Mouse (Mus musculus) cerebellum, postnatal 10 days (tissue): ENCODE data around the gene Cdk5rap3.

Experiments used
- DNase-seq, 2 experiments: peaks; one replicate each; pipeline ENCODE4 v3.0.0; 2021; ENCODE audit warnings: mixed read lengths in 2 of 2

Gene Cdk5rap3

DNA sequence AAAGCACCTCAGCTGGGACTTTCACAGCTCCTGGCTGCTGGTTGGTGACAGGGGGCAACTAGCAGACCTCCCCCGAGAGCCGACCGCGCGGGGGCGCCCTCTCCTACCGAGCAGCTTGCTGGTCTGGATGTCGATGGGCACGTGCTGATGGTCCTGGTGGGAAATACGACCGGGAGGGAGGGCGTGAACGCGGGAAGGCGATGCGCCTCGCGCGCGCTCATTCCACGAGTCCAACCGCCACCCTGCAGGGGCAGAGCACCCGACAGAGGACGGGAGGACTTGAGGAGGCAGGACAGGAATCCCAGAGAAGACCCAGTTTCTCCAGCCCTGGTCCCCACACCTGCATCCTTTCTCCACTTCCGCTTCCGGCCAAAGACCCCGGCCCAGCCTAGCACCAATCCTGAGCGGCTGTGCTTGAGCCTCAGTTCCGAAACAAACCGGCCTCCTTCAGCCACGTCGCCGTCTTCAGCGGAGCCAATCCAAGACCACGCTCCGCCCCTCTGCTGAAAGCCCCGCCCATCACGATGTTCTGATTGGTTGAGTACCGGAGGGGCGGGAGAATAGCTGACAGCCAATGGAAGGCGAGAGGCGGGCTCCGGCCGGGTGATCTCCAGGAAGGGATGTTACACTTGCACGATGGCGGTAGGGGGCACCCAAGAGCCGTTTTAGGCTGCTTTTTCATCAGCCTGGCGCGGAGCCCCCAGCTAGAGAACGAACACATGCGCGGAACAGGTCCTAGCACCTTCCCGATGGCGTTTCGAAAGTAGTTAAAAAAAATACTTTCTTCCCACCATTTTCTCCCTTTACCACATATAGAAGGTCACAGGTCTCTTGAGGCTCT lies at the start of gene Cdk5rap3:
TSS of gene Cdk5rap3 (minus strand) at position 453 of the 841 bp plus-strand sequence.
- DNase-seq = peak; percentile 100

DNA sequence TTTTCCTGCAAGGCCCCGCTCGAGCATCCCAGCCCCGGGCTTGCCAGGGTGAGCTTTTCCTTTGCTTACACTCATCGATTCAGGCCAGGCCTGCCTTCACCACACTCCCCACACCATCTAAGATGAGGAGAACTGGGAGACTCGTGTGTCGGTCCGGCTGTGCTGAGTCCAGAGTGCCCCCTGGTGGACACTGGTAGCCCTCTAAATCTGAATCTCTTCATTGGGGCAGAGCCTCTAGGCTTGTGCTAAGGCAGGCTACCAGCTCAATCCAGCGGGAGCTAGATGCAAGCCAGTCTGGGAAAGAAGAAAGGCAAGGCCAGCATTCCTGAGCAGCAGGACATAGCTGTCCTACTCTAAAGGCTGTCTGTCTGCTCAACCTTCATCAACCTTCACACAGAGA lies 47.3 kb upstream of the Cdk5rap3 start:
- peak; percentile 94 to 95 for DNase-seq

DNA sequence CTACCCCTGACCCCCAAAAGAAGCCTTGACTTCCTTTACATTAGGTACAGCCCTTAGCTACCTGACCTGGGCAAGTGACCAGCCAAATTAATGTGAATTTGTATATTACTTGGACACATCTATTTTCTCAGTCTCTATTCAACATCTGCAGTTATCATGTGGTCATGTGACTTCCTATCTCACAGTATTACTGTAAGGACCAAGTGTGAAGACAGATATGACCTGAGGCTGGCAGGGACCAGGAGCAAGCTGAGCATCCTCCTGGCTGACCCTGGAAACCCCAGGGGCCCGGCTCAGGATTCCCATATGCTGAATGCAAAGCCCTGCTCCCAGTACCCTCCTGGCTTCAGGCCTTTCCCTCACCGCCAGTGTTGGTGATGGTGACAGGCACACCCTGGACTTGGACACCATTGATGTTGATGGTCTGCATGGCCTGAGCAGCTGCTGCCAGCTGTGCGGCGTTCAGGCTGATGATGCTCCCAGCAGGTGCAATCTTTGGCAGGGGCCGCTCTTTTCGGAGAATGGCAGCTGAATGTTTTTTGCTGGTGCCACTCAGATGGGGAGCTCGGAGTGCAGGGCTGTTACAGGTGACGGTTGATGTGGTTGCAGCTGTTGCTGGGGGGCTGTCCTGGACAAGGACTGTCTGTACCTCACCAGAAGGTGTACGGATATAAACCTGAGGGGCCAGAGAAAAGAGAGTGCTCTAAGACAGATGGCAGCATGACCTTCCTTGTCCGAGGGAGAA lies 40.9 kb upstream of the Cdk5rap3 start:
- no peak for DNase-seq

DNA sequence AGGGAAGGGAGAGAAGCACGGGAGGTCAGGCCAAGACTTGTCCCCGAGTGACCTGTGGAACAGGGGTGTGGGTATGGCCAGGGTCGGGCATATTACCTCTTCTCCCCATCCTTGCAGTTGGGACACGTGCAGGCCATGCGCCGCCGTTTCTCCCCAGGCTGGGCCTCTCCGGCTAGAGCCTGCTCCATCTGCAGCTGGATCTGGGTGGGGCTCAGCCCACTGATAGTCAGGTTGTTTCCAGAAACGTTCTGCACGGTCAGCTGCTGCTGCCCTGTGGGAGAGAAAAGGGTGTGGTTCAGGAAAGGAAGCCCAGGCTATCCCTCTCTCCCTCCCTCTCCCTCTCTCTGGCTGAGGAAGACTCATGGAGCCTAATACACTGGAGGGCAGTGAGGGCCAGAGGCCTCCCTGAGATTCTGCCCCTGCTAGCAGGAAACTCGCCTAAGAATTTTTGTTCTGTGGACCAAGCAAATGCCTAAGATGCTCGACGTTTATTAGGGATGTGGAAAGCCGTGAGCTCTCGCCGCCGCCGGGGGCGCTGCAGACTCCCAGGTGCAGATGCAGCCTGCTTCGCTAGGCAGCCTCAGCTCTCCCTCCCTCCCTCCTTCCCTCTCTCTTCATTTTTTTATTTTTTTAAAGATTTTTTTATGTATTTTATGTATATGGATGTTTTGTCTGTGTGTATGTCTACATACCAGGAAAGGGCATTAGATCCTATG lies 39.9 kb upstream of the Cdk5rap3 start:
- DNase-seq = peak; percentile 52 to 63

DNA sequence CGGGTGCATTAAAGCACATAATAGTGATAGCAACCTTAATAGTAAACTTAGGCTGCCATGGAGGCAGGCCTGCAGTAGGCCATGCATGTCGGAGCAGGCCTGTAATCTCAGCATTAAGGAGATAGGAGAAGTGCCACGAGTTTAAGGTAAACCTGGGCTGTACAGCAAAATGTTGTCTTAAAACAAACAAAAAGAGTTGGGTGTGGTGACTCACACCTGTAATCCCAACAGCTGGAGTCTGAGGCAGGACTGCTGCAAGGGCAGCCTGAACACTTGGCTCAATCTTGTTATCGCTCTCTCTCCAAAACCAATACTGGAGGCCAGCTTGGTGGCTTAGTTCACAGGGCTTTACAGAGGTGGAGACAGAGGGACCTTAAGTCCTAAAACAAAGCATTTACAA lies 38.8 kb upstream of the Cdk5rap3 start:
- DNase-seq = no peak

DNA sequence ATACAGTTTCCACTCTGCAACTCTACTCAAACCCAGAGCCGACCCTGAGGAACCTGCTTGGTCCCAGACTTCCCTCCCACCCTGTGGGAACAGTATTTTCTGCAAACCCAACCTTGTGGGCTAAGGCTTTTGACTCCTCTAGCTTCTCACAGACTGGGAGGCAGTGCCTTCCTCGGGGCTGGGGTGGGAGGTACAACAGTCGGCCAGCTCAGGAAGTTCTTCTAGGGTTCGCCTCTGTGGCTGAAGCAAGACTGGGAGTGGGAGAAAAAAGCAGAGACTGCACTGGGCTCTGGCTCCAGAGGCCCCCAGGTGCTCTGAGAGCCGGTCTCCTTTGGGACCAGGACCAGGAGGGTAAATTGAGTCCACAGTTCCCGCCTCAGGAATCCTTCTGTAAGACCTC lies 36.6 kb upstream of the Cdk5rap3 start:
- DNase-seq = no peak

DNA sequence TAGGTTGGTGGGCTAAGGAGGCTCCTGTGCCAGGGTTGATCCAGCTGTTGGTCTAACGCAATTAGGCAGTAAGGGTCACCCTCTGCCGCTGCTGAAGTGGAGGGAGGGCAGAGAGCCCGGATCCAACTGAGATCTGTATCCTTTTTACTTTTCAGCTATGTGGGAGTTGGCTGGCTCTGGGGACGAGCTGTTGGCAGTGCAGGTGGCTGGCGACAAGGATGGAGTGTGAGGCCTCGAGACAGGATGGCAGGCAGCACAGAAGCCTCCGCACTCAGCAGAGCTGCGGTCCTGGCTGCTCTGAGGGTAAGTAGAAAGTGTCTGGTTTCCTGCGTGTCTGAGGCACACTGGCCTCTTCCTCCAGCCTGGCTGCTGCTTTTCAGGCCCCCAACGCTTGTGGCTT lies 36.1 kb upstream of the Cdk5rap3 start:
- no peak for DNase-seq

DNA sequence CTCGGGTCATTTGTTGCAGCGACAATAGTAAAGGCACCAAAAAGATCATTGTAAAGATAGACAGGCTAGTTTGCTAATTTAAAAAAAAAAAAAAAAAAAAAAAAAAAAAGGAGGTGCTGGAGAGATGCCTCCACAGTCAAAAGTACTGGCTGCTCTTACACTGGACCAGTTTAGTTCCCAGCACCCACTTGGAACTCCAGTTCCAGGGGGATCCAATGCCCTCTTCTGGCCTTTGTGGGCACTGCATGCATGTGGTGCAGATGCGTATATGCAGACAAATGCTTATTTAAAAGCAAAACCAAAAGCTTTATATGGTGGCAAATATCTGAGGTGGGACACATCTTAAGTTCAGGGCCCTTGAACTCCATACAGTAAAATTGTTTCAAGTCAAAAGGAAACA lies 34.5 kb upstream of the Cdk5rap3 start:
- DNase-seq = peak in 1 of 2 experiments; percentile 35

DNA sequence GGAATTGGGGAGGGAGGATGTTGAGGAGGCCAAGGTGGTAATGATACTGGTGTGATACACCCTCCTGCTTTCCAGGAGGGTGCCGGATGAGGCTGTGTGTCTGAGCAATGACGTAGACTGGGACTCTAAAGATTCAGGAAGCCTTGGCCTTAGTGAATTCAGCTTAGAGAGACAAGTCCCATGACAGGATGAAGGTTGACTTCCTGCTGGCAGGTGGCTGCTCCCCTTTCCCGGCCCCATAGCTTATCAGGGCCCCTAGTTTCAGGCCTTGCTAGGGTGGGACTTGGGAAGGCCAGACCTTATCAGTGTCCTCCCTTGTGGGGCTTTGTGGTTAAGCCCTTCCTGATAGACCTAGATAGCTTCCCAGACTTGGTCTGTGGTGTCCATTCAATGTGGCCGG lies 31.6 kb upstream of the Cdk5rap3 start:
- no peak for DNase-seq

DNA sequence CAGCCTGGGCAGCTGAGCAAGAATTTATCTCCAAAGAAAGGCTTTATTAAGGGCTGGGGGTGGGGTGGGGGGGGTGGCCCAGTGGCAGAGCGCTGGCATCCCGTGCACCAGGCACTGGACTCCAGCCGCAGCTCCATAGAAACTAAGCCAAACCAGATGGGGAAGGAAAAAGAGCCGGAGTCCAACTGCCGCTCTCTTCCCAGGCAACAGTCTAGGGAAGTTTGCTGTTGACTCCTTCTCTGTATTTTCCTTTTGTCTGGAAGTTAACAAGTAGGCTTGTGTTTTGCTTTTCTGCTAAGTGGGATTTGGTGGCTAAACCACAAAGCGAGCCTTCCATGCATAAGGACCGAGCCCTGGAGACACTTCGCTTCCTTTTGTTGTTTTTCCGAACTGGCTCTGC lies 30.2 kb upstream of the Cdk5rap3 start:
- no peak for DNase-seq

DNA sequence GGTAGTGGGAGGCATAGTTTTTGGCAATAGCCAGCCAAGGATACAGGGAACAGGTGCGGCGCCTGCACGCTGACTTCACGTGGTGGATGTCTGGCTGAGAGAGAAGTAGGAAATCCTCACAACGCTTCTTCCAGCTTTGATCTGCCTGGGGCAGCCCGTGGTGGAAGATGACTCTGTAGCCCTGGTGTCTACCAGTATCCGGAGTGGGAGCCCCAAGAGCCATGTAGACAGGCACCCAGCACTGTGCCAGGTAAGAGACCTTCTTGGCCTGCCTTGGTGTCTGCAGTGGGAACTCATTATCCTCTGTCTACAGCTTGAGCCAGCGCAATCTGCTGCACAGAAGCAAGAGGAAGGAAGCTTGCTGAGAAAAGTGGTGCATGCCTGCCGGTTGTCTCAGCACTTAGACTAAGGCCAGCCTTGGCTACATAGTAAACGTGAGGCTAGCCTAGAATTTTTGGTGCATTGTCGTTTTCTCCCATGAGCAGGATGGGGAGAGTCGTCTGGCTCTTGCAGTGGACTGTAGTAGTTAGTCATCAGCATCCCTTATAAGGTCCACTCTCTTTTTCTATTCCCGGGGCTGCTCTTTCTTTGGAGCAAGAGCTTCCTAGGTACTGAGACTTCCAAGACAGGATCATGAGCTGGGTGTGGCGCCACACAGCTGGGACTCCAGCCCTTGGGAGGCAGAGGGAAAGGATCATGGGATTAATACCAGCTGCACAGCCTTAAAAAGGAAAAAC lies 28.7 kb upstream of the Cdk5rap3 start:
- DNase-seq = peak in 1 of 2 experiments; percentile 24

DNA sequence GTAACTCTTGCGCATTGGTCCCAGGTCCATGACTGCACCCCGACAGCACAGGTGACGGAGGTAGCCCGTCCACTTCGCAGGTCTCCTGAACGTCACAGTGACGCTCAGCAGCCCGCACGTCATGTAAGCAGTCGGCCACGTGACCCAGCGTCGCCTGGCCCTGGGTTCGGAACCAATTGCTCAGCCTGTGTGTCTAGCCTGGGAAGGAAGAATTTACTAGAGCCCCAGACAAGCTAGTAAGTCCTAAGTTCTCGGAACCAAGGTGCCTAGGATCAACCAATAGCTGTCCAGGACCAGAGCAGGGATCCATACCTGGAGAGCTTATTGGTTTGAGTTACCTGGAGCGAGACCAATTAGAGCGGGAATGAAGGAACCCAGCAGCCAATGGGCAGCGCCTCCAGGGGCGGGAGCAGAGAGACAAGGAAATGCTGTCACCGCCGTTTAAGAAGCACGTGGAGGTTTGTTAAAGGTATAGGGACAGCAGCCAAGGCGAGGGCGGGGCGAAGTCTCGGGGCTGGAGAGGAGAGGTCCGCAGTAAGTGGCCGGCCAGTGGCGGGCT lies 27.5 kb upstream of the Cdk5rap3 start, which contains the start of gene Pnpo:
TSS of gene Pnpo (minus strand) at position 241 of the 559 bp plus-strand sequence.
- DNase-seq = peak; percentile 95 to 96

DNA sequence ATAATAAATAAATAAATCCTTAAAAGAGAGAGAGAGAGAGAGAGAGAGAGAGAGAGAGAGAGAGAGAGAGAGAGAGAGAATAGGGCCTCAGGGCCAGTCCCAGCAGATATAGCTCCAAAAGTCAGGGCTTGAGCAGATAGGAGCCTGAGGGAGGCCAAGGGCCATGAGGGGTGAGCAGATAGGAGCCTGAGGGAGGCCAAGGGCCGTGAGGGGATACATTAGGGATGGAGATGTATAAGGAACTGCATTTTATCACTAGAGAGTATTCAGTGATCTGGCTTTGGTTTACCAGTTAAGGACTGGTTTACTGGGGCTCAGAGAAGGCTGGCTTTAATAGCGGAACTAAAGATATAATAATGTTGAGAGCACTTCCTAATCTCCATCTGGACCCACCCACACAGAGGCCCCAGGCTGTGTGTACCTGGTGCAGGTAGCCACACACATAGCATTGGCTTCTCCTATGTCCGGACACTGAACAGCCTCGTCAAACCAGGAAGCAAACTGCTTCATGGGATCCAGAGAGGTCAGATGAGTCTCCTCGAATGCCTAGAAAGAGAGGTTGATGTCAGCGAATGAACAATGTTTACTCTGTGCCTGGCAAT lies 25.8 kb upstream of the Cdk5rap3 start:
- no peak for DNase-seq

DNA sequence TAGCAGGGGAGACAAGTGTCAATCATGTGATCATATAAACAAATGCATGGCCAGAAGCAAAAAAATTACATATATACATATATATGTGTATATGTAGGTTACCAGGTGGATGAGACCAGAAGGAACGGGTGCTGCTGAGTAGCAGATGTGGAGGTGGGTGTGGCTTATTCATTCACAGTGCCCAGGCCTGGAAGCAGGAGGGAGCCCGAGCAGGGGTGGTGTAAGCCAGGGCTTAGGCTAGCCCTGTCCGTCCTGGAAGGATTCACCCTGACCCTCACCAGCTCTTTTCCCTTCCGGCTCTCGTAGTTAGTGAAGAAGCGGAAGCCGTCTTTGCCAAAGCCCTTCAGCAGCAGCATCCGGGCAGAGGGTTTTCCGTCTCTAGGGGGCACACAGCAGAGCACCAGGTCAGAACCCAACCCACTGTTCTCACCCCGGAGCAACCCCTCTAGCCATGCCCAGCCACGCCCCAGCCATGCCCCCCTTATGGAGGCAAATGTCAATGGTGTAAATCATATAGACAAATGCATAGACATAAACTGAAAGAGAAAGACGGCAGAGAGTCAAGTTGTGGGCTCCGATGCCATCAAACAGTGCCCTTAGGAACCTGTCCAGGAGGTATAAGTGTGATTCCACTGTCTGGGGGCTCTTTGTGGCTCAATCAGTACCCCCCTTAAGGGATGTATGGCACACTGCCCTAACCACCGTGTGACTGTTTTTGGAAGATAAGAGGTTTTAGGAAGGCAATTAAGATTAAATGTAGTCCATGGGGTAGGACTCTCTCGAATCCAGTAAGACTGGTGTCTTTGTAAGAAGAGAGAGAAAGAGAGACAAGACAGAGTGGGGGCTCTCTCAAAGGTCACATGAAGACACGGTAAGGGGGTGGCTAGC lies 24.5 kb upstream of the Cdk5rap3 start:
- DNase-seq = no peak

DNA sequence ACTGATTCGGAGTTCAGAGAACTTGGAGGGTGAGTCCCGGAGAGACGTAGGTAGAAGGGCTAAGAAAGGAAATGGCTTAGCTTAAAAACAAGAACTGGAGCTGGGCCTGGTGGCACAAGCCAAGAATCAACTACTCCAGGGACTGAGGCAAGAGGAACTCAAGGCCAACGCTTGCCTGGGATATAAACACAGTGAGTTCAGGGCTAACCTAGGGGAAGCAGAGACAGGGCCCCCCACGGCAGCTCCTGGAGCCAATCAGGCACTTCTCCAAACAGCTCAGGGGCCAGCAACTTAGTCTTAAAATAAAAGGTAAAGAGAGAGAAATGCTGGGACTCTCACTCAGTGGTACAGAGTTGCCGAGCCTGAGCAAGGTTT lies 22.1 kb upstream of the Cdk5rap3 start:
- no peak for DNase-seq

DNA sequence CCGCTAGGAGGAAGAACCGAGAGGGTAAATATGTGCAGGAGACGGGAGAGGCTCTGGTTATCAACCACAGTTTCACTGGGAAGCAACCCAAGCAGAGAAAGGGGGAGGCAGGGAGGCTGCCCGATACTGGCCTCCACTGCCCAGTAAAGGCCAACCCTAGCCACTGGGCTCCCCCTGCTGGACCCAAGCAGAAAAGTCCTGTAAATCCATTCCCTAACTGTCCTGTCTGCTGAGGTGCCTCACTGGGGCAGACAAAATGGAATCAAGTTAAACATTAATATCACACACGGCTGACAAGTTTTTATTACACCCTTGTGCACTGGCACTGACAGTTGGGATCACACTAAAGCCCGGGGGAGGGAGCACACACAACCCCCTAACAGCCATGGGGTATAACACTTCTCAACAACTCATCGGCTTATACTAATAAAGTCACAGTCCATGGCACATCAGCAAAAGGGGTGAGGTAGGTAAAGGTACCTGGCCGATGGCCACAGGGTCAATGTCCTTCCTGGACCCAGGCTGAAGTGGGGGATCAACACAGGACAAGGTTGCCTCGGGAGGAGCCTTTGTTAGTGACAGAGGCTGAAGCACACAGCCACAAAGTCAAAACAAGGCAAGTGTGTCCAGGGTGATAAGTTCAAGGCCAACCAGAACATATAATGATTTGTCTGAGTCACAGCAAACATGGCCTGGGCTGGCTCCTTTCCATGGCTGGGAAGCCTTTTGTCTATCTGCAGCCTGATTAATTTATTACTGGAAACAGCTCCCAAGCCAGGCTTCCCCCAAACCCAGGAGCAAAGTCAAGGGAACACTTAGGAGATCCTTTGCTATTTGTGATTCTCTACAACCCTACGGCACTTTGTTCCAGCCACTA lies 21.5 kb upstream of the Cdk5rap3 start:
- DNase-seq = peak; percentile 50 to 65

DNA sequence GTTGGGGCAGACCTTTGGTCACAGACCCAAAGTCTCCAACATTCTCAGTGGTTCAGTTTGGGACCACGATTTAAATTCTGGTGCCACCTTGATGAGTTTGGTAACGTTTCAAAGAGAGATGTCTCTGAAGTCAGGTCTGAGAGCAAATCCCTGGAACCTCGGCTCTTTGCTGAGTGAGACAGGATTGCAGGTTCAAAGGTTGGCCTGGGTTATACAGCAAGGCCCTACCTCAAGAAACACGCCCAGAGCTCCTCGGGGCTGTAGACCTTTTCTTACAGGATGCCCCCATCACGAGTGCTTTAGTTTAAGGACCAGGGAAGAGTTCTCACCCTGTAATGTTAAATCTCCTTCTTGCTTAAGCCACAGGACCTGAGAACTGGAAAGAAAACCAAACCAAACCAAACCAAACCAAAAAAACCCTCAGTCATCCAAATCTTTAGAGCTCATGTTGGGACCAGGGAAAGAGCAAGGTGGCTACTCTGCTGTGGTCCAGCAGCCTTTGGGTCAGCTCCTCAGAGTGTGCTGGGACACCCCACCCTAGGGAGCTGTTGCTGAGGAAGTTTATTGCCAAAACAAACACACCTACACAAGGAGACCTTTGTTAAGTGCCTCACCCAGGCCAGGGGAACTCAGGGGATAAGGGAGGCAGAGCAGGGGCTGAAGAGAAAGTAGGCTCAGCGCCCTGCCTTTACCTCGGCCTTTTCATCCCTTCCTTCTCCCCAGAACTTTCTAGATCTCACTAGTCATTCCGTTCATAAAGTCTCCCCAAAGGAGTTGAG lies 19.8 kb upstream of the Cdk5rap3 start:
- DNase-seq = no peak

DNA sequence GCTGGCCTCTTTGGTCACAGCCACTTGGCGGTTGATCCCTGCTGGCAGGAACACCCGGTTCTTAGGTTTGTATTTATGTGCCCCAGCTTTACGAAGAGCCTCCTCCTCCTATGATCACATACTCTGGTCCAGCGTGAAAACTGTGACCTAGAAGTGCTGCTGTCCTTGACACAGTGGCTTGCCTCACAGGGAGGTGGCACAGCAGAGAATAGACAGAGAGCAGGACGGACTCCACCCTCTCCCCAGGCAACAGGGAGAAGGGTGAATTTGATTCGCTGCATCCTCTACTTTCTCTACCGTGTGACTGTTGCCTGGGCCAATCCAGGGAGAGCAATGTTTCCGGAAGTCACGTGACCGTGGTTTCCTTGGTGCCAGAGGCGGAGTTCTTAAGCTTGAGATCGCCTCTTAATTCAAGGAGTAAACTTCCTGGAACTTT lies 18.6 kb upstream of the Cdk5rap3 start:
- peak in 1 of 2 experiments; percentile 38 for DNase-seq
